Mouse (Mus musculus) heart, postnatal 0 days (tissue): Measurements from ENCODE around the gene 1700088E04Rik. TPM values are rescaled to one million over a fixed set of nuclear protein-coding genes. Genes with fewer than 3 reads are reported as not detected.

Experiments
- ATAC-seq: fragments of 200-750 bp; cut with Nextera tagmentation; 2 replicates; pipeline ENCODE4 v1.8.0; 2017; ENCODE audit warnings: low read depth, moderate number of reproducible peaks, moderate library complexity; ENCODE audit not compliant: insufficient read depth
- DNase-seq: peaks from one replicate; pipeline ENCODE4 v3.0.0-alpha.2; 2016; ENCODE audit warnings: low spot score
- H3K27ac ChIP-seq: fragments of 300-500 bp; sonication (generic); 2 replicates; pipeline ENCODE4 v1.5.1; 2014; ENCODE audit warnings: low read depth, mild to moderate bottlenecking
- H3K27me3 ChIP-seq: fragments of 300-500 bp; sonication (generic); 2 replicates; pipeline ENCODE4 v1.6.1; 2014; ENCODE audit warnings: low read length, mixed read lengths; ENCODE audit not compliant: control insufficient read depth, insufficient read depth
- H3K36me3 ChIP-seq: fragments of 300-500 bp; sonication (generic); replicated peaks from 2 replicates; pipeline ENCODE4 v1.6.1; 2014; ENCODE audit warnings: low read length, mixed read lengths; ENCODE audit not compliant: control insufficient read depth, insufficient read depth
- H3K4me1 ChIP-seq: fragments of 300-500 bp; sonication (generic); 2 replicates; pipeline ENCODE4 v1.6.1; 2014; ENCODE audit warnings: antibody characterized with exemption; ENCODE audit not compliant: control insufficient read depth, insufficient read depth
- H3K4me2 ChIP-seq: fragments of 300-500 bp; sonication (generic); 2 replicates; pipeline ENCODE4 v1.6.1; 2014; ENCODE audit warnings: low read depth, mild to moderate bottlenecking, low read length, moderate library complexity
- H3K4me3 ChIP-seq: fragments of 300-500 bp; sonication (generic); 2 replicates; pipeline ENCODE4 v1.5.1; 2014; ENCODE audit warnings: low read depth, low read length
- H3K9ac ChIP-seq: fragments of 300-500 bp; sonication (generic); replicated peaks from 2 replicates; pipeline ENCODE4 v1.6.1; 2014; ENCODE audit warnings: low read depth, low read length, mixed read lengths
- H3K9me3 ChIP-seq: fragments of 300-500 bp; sonication (generic); replicated peaks from 2 replicates; pipeline ENCODE4 v1.6.1; 2016; ENCODE audit warnings: low read length; ENCODE audit not compliant: control insufficient read depth
- CTCF ChIP-seq: IDR thresholded peaks from 2 replicates; pipeline ENCODE4 v1.5.1; 2016; ENCODE audit warnings: antibody characterized with exemption, control low read depth, low read depth
- EP300 ChIP-seq: IDR thresholded peaks from 2 replicates; pipeline ENCODE4 v1.6.1; 2016; ENCODE audit warnings: antibody characterized with exemption, low read depth
- WGBS: fragments of 180-500 bp; shearing (Covaris S2); extraction: QIAGEN DNeasy Blood & Tissue Kit; methylation state at CpG from one replicate; pipeline ENCODE4 v1.1.7; 2014; 5-methylcytosine and 5-hydroxymethylcytosine counted together
- polyA plus RNA-seq: library from polyadenylated mRNA; unstranded; fragments of >200 nt; fragmentation: Nextera tagmentation; extraction: Ambion mirVana; gene quantifications from 2 replicates; pipeline ENCODE4 v1.2.1, GENCODE M21; 2015
- total RNA-seq: library from RNA; depleted of rRNA; stranded (reverse); fragments of >200 nt; gene quantifications from 2 replicates; pipeline ENCODE4 v1.2.3, GENCODE M21; 2014; ENCODE audit warnings: low replicate concordance

The 1700088E04Rik gene
- total and polyA plus RNA-seq, 2 experiments from 2014 or later: 10.7 TPM; not detected in 1

DNA sequence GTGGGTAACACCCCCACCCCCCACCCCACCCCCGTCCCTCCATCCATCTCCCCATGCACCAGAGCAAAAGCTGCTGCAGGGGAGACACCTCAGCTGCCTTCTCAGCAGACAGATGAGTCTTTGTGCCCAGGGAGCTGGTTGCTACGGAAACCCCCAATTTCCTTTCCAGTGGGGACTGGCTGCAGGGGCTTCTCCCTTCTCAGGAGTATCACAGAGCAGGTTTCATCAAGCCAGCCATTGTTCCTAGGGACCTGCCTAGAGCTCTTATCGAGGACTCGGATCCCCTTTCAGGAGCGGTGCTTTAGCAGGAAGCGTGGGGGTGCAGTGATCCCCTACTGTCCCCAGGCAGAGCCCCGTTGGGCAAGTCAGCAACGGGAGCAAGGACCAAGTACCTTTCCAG lies 10.8 kb upstream of the 1700088E04Rik start:
- H3K27me3 ChIP-seq: no peaks in the 10 kb centered on the region
- DNase-seq (no peak), ATAC-seq (no peak)
- TF ChIP-seq CTCF: no peak
- TF ChIP-seq EP300: no peak
- H3K4me3 ChIP-seq: no peak overlapping the region
- peaks cover 40% of the 10 kb centered on the region for H3K36me3 ChIP-seq
- no peaks in the 10 kb centered on the region for H3K9me3 ChIP-seq
- H3K27ac ChIP-seq: no peak overlapping the region
- no peaks in the 10 kb centered on the region for H3K4me1 ChIP-seq
- WGBS: 72% methylated on average over 8 of the region's 8 CpGs
- H3K9ac ChIP-seq: no peak overlapping the region
- H3K4me2 ChIP-seq: no peak overlapping the region

DNA sequence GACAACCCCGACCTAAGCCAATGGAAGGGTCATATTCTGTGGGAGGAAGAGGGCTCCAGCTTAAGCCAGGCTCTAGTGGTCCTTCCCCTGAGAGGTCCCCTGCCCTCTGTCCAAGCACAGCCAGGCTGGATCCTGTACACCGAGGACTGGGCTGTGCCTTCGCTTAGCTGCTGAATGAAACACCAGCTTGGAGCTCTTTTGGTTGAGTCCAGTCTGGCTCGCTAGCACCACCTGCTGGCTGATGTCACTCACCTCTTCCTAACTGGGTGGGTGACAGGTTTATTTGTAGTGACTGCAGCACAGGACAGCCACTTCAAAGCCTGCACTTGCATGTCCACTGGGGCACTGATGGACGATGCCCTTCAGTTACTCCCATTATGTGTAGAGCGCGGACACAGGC lies 7.5 kb upstream of the 1700088E04Rik start:
- TF ChIP-seq CTCF: peak; percentile 98
- no peak for TF ChIP-seq EP300
- H3K4me2 ChIP-seq: no peak overlapping the region
- no peak overlapping the region for H3K27ac ChIP-seq
- H3K9me3 ChIP-seq: no peaks in the 10 kb centered on the region
- no peaks in the 10 kb centered on the region for H3K27me3 ChIP-seq
- no peak overlapping the region for H3K4me3 ChIP-seq
- no peak overlapping the region for H3K9ac ChIP-seq
- WGBS: 45% methylated on average over 7 of the region's 7 CpGs
- H3K4me1 ChIP-seq: no peaks in the 10 kb centered on the region
- H3K36me3 ChIP-seq: peaks cover 67% of the 10 kb centered on the region
- ATAC-seq: peak; percentile 85
- peak; percentile 83 for DNase-seq

DNA sequence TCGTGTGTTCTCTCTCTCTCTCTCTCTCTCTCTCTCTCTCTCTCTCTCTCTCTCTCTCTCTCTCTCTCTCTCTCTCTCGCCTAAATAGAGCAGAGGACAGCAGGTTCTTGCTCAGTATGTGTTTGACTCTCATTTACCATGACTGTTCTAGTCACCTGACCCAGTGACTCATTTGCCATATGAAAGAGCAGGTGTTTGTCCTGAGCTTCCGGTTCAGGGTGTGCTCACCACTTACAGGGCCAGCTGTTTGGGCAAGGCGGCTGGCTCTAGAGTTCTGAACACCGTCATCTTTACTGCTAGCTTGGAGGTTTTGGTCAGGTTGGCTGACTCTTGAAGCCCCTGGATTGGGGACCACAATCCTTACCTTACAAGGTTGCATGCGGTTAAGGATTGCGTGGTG lies 4.5 kb upstream of the 1700088E04Rik start:
- DNase-seq (no peak), ATAC-seq (no peak)
- no peak overlapping the region for H3K9ac ChIP-seq
- no peaks in the 10 kb centered on the region for H3K27me3 ChIP-seq
- TF ChIP-seq CTCF: no peak
- TF ChIP-seq EP300: no peak
- no peak overlapping the region for H3K4me3 ChIP-seq
- H3K9me3 ChIP-seq: no peaks in the 10 kb centered on the region
- 92% methylated on average over 7 of the region's 7 CpGs for WGBS
- H3K4me1 ChIP-seq: peaks cover 7% of the 10 kb centered on the region; the same call in 1 of the 2 replicates
- peaks cover 48% of the 10 kb centered on the region for H3K36me3 ChIP-seq
- no peak overlapping the region for H3K4me2 ChIP-seq
- no peak overlapping the region for H3K27ac ChIP-seq

DNA sequence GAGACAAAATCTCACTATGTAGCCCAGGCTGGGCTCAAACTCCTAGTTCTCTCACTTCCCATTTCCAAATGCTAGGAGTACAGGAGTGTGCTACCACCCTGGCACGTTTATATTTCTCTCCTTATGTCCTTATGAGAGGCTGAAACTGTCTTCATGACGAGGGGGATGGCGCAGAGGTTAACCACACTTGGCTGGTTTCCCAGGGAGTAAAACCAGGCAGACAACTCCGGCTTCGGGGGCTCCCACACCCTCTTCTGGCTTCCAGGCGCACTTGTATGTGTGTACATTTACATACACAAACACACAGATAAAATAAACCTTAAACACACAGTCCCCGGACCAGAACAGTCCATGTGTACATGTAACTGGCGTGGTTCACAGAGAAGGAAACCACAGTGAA lies 3.0 kb upstream of the 1700088E04Rik start:
- H3K9me3 ChIP-seq: no peaks in the 10 kb centered on the region
- DNase-seq: no peak
- no peak for ATAC-seq
- TF ChIP-seq CTCF: no peak
- no peak for TF ChIP-seq EP300
- H3K27ac ChIP-seq: no peak overlapping the region
- 57% methylated on average over 8 of the region's 8 CpGs for WGBS
- H3K9ac ChIP-seq: no peak overlapping the region
- no peaks in the 10 kb centered on the region for H3K27me3 ChIP-seq
- H3K4me3 ChIP-seq: no peak overlapping the region
- no peak overlapping the region for H3K4me2 ChIP-seq
- H3K4me1 ChIP-seq: peaks cover 7% of the 10 kb centered on the region; the same call in 1 of the 2 replicates
- peaks cover 37% of the 10 kb centered on the region for H3K36me3 ChIP-seq

GRCm38 (mm10) chr15:79143316-79143715 lies 2.3 kb upstream of the 1700088E04Rik start:
- no peak for DNase-seq
- H3K4me3 ChIP-seq: no peak overlapping the region
- H3K27ac ChIP-seq: no peak overlapping the region
- no peak for ATAC-seq
- H3K4me2 ChIP-seq: no peak overlapping the region
- no peak for TF ChIP-seq CTCF
- H3K9me3 ChIP-seq: no peaks in the 10 kb centered on the region
- WGBS: 86% methylated on average over 11 of the region's 12 CpGs
- H3K9ac ChIP-seq: no peak overlapping the region
- H3K27me3 ChIP-seq: no peaks in the 10 kb centered on the region
- peaks cover 37% of the 10 kb centered on the region for H3K36me3 ChIP-seq
- peaks cover 7% of the 10 kb centered on the region; the same call in 1 of the 2 replicates for H3K4me1 ChIP-seq

GRCm38 (mm10) chr15:79141566-79141917 lies 489 bp upstream of the 1700088E04Rik start:
- Histone ChIP-seq H3K36me3 (peaks cover 24% of the 10 kb centered on the region), H3K4me3 (peak overlapping the region; percentile 71), H3K4me2 (peak overlapping the region; percentile 92), H3K4me1 (peaks cover 7% of the 10 kb centered on the region; the same call in 1 of the 2 replicates), H3K9me3 (no peaks in the 10 kb centered on the region), H3K9ac (peak overlapping the region; percentile 67), H3K27ac (peak overlapping the region; percentile 28; the same call in 1 of the 2 replicates), H3K27me3 (no peaks in the 10 kb centered on the region)
- 0% methylated on average over 7 of the region's 7 CpGs for WGBS
- TF ChIP-seq CTCF (no peak), EP300 (no peak)
- 0 out of 2 replicates have a peak, but pooled peaks have one; percentile 13 for ATAC-seq
- no peak for DNase-seq
